Mouse (Mus musculus) mouse trophoblast stem cell (cell line): ENCODE results near the gene Lrwd1.
"Not testable (repeated sequence)": the region's sequence is repeated elsewhere in the genome, so short reads cannot be mapped to it uniquely, and the experiment has no call there.

Source experiments
- in situ Hi-C, 2 experiments: fragments of 300-500 bp; cut with MseI, MboI; formaldehyde crosslinking; loops; 2 replicates in 1 of 2; 3 replicates in 1 of 2; pipeline ENCODE4 v1.15.1; 2025

Lrwd1 gene

GRCm38 (mm10) chr5:136147704-136148103, 11.8 kb upstream of the Lrwd1 start:
- in situ Hi-C loops, result no loop called here

- in situ Hi-C loops, result no loop called here
Observed at GRCm38 (mm10) chr5:136146936-136147335, 11.1 kb upstream of the Lrwd1 start.

GRCm38 (mm10) chr5:136144606-136145430, 8.9 kb upstream of the Lrwd1 start:
- in situ Hi-C loops, result no loop called here

GRCm38 (mm10) chr5:136143161-136143755, 7.4 kb upstream of the Lrwd1 start:
- in situ Hi-C loops, result no loop called here

GRCm38 (mm10) chr5:136142746-136143145, 6.9 kb upstream of the Lrwd1 start:
- in situ Hi-C loops, result no loop called here

- in situ Hi-C loops, result no loop called here
Observed at GRCm38 (mm10) chr5:136140057-136140482, 4.2 kb upstream of the Lrwd1 start.

- in situ Hi-C loops, result no loop called here
Observed at GRCm38 (mm10) chr5:136139393-136139792, 3.5 kb upstream of the Lrwd1 start.

GRCm38 (mm10) chr5:136137658-136138274, 1.9 kb upstream of the Lrwd1 start:
- in situ Hi-C loops, result no loop called here

- in situ Hi-C loops, result no loop called here
Observed at GRCm38 (mm10) chr5:136136292-136136990, 567 bp upstream of the Lrwd1 start.

GRCm38 (mm10) chr5:136122165-136122564, 13.7 kb downstream of the Lrwd1 start:
- in situ Hi-C loops, result no loop called here

- in situ Hi-C loops, result no loop called here
Observed at GRCm38 (mm10) chr5:136116784-136117112, 19.1 kb downstream of the Lrwd1 start.

- in situ Hi-C loops, result no loop called here
Observed at GRCm38 (mm10) chr5:136115891-136116783, 19.7 kb downstream of the Lrwd1 start, which contains the start of gene Polr2j. Gene Polr2j, plus strand, starts transcription at chr5:136116631.

- in situ Hi-C loops, result not testable (repeated sequence)
Observed at GRCm38 (mm10) chr5:136113546-136113945, 22.3 kb downstream of the Lrwd1 start.

GRCm38 (mm10) chr5:136109042-136109441, 26.8 kb downstream of the Lrwd1 start:
- in situ Hi-C loops, result no loop called here

GRCm38 (mm10) chr5:136108486-136108885, 27.4 kb downstream of the Lrwd1 start:
- in situ Hi-C loops, result no loop called here

GRCm38 (mm10) chr5:136104511-136104910, 31.4 kb downstream of the Lrwd1 start:
- in situ Hi-C loops, result no loop called here

- in situ Hi-C loops, result no loop called here
Observed at GRCm38 (mm10) chr5:136102099-136102820, 33.6 kb downstream of the Lrwd1 start.

GRCm38 (mm10) chr5:136098536-136098935, 37.3 kb downstream of the Lrwd1 start:
- in situ Hi-C loops, result no loop called here

GRCm38 (mm10) chr5:136095089-136095488, 40.8 kb downstream of the Lrwd1 start:
- in situ Hi-C loops, result no loop called here

- in situ Hi-C loops, result no loop called here
Observed at GRCm38 (mm10) chr5:136094249-136095010, 41.4 kb downstream of the Lrwd1 start.
